Mouse (Mus musculus) lung, adult 18-20 months (tissue): ENCODE measurements around the gene Eif2d.
"Not testable (repeated sequence)": the region's sequence is repeated elsewhere in the genome, so short reads cannot be mapped to it uniquely, and the experiment has no call there.

Experiments
- DNase-seq, 2 experiments: peaks; one replicate each; pipeline ENCODE4 v3.0.0; 2022; ENCODE audit warnings: mixed read lengths in 2 of 2

Gene Eif2d

DNA sequence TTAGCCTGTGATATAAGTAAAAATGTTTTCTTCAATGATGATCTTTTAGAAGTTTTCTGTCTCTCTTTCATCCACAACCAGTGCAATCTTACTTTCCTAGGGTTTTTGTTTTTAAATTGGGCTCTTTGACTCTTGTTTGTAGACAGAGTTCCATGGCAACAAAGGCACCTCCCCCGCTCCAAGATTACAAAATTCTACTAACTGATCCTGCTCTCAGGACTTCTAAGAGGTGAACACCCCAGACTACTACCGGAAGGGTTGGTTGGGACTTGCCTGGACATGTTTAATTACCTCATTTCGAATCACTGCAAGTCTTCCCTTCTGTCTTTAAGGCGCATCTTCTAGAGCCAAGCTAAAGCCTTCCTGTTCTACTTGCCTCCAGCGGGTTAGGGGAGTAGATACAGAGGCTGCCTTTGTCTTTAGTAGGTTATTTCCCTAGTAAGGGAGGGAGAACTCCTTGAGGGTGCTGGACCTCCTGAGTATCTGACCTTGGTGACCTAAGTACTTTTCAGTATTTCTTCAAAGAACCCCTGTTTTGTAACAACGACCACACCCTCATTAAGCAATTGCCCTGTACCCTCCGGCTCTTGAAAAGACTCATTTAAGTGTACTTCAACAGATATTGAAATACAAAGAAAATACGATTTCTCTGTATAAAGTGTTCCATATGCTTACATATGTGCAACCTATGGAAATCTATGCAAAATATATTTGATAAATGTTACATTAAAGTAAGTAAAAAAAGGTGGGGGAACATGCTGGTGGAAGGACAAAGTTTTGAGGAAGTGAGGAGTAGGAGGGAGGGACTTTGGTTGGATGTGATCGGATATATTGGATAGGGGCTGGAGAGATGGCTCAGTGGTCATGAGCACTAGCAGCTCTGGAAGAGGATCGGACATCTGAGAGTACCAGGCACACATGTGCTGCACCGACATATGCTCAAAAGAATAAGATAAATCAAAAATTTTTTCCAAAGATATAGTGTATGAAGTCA lies 13.6 kb upstream of the Eif2d start:
- peak; percentile 59 to 71 for DNase-seq

DNA sequence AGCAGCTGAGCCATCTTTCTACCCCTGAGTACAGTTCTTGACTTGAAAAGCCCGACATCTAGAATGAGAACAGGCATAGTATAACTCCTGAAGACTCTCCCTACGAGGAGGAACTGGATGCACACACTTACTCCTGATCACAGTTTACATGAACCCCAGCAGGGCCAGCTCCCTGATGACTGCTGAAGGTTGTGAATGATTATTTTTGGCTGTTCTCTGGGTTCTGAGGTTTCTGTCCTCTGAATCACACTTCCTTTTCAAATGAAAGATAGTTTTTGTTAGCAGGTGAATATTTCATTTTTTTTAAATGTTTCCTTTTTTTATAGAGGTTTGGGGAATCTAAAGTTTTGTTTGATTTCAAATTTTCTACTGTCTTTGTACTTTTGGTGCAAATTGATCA lies 11.5 kb upstream of the Eif2d start:
- DNase-seq = no peak

DNA sequence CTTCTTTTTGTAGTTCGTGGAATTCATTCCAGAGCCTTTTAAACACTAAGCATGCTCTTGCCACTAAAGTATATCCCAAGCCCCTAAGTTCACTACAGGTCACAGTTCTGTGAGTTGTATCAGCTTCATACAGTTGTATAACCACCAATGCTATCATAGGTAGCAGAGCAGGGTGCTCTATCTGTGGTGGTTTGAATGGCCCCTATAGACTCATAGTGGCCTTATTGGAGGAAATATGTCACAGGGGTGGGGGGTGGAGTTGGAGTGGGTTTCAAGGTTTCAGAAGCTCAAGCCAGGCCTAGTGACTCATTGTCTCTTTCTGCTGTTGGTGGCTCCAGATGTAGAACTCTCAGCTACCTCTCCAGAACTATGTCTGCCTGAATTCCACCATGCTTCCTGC lies 10.5 kb upstream of the Eif2d start:
- no peak for DNase-seq

DNA sequence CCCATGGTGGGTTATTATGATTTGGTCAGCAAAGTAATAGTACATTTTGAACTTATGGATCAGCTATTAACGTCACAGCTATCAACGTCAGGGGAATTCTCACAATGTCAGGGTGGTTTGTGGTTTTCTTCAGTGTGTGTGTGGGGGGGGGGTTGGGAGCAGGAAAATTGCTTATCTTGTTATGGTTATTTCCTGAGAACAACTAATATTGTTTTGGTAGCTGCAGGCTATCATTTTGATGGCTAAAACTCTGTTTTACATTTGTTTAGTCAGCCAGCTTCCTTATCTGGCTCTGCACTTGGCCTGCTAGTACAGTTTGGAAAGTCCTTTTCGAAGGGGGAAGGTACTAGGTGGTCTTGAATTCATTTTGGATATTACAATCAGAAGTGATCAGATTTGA lies 7.8 kb upstream of the Eif2d start:
- not testable (repeated sequence) for DNase-seq

DNA sequence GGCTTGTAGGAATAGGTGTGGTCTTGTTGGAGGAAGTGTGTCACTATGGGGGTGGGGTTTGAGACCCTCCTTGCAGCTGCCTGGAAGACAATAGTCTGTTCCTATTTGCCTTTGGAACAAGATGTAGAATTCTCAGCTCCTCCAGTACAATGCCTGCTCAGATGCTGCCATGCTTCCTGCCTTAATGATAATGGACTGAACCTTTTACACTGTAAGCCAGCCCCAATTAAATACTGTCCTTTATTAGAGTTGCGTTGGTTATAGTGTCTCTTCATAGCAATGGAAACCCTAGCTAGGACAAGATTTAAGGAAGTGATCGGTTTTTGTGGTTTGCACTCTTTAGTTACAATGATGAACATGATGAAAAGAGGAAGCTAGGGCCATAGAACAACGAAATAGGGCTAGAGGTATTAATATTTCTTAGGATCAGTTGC lies 6.8 kb upstream of the Eif2d start:
- DNase-seq = no peak

DNA sequence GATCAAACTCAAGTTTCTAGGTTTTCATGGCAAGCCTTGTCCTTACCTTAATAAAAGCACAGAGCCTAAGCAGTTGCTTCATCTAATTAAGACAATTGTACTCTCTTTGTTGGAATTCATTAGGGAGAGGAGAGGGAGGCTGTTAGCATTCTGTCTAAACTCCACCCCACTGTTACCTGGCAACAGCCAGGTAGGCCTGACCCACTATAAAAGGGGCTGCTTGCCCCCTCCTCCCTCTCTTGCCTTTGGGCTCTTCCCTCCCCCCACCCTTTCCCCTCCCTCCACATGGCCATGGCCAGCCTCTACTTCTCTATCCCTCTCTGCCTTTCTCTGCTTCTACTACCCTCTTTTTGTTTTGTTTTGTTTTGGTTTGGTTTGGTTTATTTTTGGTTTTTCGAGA lies 3.5 kb upstream of the Eif2d start:
- no peak for DNase-seq

DNA sequence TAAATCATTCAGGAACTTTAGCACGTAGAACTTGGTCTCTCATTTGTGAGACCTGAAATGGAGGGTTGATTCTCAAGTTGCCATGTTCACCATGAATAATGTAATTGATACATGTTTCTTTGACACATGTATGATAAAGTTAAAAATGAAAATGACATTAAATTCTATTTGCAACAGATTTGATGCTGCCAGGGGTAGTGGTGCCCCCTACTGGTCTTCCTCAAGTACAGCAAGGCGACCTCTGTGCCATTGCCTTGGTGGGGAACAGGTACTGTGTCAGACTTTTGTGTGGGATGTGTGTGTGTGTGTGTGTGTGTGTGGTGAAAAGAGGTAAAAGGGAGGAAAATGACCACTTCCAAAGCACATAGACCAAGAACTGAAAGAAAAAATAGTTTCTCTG lies 2.5 kb downstream of the Eif2d start:
- DNase-seq = peak; percentile 31 to 49

DNA sequence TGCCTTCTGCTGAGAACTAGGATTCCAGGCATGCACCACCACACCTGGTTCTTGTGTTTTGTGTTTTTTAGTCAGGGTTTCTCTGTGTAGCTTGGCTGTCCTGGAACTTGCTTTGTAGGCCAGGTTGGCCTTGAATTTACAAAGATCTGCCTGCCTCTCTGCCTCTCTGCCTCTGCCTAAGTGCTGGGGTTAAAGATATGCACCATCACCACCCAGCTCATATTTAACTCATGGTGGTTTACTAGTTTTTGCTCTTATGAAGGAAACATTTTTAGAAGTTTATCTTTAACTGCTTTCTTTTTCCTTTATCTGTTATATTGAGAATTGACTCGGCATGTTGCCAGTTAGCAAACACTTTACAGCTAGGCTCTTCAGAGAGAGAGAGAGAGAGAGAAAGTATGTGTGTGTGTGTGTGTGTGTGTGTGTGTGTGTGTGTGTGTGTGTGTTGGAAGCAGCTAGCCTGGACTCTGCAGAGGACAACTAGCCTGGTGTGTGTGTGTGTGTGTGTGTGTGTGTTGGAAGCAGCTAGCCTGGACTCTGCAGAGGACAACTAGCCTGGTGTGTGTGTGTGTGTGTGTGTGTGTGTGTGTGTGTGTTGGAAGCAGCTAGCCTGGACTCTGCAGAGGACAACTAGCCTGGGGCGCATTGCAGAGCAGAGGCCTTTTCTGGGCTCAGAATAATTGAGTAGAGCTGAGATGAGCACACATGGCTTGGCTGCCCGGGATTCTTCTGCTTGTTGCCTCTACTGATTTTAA lies 6.8 kb downstream of the Eif2d start:
- not testable (repeated sequence) for DNase-seq

DNA sequence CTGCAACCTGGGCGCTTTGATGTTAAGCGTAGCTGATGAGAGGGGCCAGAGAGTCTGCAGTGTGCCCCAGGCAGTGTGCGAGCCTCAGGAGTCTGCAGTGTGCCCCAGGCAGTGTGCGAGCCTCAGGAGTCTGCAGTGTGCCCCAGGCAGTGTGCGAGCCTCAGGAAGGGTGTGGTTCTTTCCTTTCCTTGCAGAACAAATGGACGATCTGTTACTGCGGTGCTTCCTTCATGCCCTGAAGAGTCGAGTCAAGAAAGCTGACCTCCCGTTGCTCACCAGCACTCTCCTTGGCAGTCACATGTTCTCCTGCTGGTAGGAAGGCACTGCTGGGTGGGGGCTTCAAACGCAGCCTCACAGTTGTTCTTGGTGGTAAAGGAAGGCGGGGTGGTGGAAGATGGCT lies 8.1 kb downstream of the Eif2d start:
- DNase-seq = peak; percentile 39 to 56

DNA sequence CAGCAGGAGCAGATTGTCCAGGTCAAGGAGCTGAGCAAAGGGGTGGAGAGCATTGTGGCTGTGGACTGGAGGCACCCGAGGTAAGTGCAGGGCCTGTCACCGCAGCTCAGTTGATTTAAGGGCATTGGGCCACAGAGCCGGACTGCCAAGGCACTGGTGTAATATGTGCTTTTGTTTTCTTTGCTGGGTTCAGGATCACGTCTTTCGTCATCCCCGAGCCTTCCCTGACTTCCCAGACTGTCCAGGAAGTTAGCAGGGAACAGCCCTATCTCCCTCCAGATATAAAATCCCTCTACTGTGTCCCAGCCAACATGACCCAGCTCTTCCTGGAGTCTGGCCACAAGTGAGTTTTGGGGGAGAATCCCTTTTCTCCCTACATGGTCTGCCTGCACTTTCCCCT lies 11.4 kb downstream of the Eif2d start:
- DNase-seq = no peak

DNA sequence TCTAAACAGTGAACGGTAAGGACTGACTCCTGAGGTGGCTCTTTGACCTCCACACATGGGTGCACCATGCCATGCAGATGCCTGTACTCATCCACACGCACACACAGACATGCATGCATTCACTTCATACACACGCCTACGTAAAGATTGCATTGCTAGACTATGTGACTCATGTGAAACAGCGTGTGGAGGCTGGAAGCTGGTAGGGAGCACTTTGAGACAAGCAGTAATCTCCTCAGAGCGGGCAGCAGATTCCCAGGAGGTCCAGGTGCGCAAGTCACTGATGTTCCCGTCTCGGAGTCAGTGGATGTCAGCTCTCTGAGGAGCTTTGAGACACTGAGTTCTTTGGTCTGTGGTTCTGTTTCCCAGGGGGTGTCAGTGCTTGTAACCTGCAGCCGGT lies 14.6 kb downstream of the Eif2d start:
- DNase-seq = no peak

DNA sequence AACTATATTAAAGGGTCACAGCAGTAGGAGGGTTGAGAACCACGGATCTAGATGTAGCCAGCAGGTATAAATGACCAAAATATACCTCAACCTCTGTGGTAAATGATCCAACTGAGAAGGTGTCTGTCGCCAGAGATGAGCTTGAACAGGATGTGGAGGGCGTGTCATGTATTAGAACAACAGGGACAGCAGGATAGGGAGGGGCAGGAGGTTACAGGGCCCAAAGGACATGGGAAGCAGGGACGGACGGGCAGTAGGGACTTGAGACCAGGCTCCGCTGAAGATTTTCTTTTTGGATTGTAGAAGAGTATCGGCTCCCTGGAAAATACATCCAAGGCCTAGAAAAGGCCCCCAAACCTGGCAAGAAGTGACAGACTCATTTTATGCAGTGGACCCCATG lies 20.0 kb downstream of the Eif2d start:
- peak in 1 of 2 experiments; percentile 52 for DNase-seq

DNA sequence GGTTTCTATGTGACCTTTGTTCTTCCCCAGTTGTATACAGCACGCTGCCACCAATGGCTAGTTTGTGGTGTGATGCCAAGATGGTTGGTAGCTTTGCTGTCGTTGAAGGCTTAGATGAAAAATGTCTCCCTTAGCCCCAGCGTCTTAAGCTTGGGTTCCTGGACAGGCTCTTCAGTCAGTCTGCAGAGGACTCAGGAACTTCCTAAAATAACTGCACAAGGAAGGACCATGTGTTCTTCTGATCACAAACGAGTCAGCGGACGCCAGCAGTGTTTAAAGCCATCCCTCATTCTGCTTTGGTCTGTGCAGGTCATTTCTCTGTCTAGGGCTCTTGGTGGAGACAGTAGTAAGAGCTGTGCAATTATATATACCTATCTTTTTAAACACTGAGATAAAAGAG lies 20.8 kb downstream of the Eif2d start:
- DNase-seq = no peak

DNA sequence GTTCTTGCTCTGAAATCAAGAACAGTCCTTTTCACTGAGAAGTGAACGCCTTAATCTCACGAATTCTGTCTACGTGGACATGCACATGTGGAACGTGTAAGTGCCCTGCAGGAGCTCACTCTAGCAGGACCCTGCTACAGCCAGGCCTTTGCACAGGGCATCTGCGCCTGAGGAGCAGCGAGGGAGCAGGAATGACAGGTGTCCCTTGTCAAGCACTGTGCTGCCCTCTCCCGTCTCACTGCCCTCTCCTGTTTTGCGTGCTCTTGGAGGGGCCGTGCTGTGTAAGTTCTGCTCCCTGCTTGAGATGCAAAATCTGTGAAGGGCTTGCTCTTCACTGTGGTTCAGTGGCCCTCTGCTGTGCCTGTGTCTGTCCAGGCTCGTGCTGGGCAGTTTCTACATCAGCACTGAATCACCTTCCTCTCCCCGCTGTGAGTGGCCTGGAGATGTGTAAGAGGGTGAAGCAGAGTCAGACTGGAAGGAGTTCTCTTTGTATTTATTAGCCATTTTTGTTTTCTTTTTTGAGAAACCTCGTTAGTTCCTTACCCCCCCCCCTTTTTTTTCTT lies 21.4 kb downstream of the Eif2d start:
- DNase-seq = no peak

DNA sequence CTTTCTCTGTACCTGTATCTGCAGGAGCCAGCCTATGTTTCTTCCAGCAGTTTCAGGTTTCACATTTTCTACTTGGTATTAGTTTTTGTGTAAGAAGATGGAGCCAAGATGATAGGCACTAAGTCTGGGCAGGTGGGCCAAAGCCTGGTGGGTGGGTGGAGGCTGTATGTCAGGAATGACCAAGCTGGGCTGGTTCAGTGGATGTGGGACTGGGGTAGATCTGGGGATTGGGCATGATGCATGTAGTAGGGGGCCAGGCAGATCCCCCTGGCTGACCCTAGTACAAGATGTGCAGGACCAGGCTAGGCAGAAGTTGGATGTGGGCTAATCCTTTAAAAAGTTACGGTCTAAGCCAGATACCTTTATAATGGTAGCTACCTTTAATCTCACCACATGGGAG lies 22.2 kb downstream of the Eif2d start:
- DNase-seq = no peak

DNA sequence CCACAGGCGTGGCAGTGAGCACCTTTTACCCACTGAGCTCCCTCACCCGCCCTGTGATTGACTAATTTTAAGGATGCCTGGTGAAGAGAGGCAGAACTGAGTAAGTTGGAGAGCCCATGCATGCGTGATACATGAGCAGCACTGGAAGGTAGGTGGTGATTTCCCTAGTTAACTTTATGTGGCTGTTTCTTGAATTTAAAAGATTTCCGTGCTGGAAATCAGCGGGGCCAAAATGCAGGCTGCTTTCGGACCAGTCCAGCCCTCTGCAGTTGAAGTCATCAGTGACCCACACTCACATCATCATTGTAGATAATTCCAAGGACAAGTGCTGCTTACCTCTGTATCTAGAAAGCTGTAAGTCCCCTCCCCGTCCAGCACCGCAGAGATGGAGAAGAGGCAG lies 22.8 kb downstream of the Eif2d start:
- DNase-seq = no peak

DNA sequence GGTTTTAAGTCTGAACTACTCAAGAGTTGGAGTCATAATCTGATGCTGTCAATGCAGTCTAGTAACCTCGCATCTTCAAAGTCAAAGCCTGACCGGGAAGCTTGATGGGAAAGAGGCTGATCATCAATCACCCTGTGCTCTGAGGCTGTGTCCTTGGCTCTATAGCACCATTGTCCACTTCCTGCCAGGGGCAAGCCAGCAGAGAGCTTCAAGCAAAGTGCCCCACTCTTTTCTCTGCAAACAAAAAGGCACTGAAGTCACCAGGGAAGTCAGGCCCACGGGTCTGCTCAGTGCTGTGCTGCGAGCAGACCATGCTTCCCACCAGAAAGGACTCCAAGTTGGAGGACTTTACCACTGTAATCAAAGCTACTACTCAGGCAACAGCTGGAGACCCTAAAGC lies 24.3 kb downstream of the Eif2d start:
- DNase-seq = no peak

DNA sequence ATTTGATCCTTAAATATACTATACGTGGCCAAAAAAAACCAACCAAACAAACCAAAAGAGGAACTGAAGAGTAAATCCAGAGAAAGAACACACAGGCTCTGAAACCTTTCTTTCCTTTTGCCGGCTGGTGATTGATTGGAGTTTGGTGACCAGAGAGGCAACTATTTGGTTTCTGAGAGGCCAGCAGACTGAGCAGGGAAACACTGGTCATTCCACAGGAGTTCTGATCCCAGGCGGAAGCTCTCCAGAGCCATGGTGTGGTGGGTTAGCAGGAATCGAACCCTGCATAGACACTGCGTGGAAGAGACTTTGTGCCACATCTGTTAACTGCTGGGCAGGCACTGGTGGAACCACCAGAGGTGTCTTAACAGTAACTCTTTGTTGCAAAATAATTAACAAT lies 25.1 kb downstream of the Eif2d start:
- no peak for DNase-seq

DNA sequence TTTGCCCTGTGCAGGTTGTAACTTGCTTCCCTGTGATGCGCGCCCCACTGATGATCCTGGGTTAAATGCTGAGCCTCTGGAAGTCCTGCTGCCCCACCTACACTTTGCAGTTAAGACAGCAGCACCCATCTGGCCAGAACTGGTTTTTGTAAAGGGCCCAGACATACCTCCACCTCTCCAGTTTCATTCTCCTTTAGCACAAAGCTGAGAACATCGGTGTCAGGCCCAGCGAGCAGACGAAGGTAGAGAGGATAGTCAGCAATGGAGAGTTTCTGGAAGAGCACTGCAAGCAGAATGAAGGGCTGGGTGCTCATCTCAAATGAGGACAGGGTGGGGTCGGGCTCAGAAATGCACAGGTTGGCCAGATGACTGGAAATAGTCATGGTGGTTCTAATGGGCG lies 27.4 kb downstream of the Eif2d start:
- DNase-seq = no peak

DNA sequence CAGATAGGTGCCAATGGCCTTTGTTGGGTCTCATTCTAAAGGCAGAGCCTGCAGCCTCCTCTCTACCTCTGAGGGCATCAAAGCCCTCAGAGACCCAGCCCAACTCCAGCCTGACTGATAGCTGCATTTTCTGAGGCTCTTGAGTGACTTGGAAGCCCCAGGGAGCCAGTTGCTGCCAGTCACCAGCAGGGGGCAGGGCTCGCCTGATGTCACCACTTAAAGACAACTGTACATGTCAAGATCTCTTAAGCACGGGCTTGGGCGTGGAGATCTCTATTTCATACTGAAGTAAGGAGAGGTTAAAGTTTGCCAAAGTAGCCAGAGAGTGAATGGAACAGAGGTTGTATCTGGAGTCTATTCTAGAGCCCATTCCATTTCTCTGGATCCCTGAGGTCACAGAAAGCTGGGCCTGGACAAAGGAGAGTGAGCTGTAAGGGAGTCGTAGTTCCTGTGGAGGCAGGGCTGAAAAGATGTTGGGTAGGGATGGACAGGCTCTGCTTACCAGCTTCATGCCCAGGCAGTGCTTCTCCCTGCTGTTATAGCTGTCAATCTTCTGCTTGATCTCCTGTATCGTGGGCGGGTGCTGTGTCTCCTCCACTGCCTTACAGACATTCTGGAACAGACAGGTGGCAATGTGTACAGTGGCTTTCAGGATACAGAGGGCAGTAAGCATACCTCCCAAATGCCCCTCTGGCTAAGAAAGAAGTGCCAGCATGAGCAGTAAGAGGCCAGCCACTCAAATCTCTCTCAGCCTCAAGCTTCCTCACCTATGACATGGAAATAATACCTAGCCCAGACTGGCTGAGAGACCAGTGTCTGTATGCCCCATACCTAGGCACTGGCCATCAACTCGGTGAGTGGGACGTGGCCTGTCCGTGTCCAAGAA lies 28.9 kb downstream of the Eif2d start:
- peak; percentile 82 to 83 for DNase-seq

DNA sequence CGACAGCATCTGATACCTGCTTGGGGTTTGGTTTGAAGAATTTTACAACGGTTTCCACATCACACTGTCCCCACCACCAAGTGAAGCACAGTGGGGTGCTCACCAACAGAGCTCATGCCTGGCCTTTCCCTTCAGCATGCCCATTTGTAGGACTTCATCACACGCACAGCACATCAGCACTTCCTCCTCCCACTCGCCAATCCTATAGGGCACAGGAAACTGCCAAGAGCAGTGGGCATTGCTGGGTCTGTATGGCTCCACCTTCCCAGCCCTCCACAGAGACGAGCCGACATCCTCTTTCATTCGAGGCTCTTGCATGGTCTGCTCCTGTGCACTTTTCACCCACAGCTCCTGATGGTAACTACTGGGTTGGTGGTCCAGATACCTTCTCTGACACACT lies 30.2 kb downstream of the Eif2d start:
- DNase-seq = no peak

DNA sequence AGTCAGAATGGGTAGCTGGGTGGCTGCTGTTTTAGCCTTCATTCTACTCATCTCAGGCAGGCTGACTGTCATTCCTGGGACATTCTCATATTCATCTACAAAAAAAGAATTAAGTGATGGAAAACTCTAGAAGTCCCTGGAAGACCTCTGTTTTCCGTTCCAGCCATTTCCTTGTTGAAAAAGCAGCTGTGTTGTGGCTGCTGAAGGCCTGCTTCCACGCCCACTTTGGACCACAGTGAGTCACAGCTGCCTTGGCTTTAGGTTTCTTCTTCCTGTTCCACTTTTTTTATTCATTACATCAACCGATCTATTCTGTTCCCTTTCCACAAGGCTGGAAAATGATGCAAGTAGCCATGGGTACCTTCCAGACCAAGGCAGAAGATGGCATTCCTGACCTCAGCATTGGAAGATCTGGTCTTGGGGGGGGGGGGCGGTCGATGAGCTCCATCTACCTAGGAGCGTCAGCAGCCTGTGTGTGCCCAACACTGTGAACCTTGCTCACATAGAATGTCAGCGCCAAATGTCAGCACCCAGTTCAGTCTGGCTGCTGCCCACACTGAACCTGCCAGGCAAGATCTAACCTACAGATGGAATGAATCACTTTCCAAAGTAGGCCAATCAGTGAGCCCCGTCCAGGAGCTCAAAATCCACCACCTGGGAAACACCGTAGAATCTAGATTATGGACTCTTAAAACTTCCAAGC lies 31.4 kb downstream of the Eif2d start:
- DNase-seq = peak; percentile 60 to 66
